Mouse (Mus musculus): ENCODE measurements at regions not wholly inside any gene's neighbourhood (a gene's known extent, or its start where the extent isn't known, plus 50 kb on each side); places are given as distances from the start of the nearest gene placed in this dataset.

GRCm38 (mm10) chr15:90334406-90334805 is 110.3 kb downstream of the Alg10b start:
- no peak for TF ChIP-seq CHD2 (IDR thresholded peaks at IDR 0.05; ENCODE audit: low read depth, low read length)
- TF ChIP-seq MAFK (IDR thresholded peaks at IDR 0.05; ENCODE audit: insufficient read depth, low read depth, low read length): no peak
- no peak for TF ChIP-seq ZC3H11A (IDR thresholded peaks at IDR 0.05; ENCODE audit: borderline replicate concordance, low read depth, low read length)
